Comparison of ENCODE assay signal across 24 mouse cellular contexts in genomic region chr6:145342836-145343235, GRCm38 (mm10).
DNase-seq lines count a peak whose midpoint lies in the region; ATAC-seq and TF ChIP-seq lines count a peak whose summit lies in the region.
"Had no signal": no experiment of that assay in that cellular context is flagged by ENCODE, and none has a peak within 500 bp of the region (broad histone marks: within the 10 kb centered on the region; RNA-seq: fewer than 3 reads in every experiment).

No protein-coding gene starts in this region.

- DNase-seq in cerebellum, adult 9-10 months = peak; percentile 17
- DNase-seq in cerebellum, adult 2 months = no peak
- peak; percentile 78 for DNase-seq in 416B (ENCODE audit: low read depth)
- peak; percentile 78 for DNase-seq in MEL (ENCODE audit: low read depth, low spot score)
- peak; percentile 17 for DNase-seq in induced T-regulatory cell, adult 2 months (ENCODE audit: low read depth)
- no peak for DNase-seq in kidney, adult 9 months
- DNase-seq in lung, postnatal 4 days = no peak
- DNase-seq: adrenal gland, adult 2 months; adrenal gland, postnatal 10 days; adrenal gland, postnatal 25 days; cerebellum, adult 11-12 months; cerebellum, adult 8-10 months; cerebellum, postnatal 36 days; embryo, embryonic 11 days had no signal

- 90% methylated on average over 11 of the region's 11 CpGs for whole genome bisulfite sequencing in cerebellum, adult 2 months
- 82% methylated on average over 11 of the region's 11 CpGs for WGBS in intestine, postnatal 0 days

- no peaks in the 10 kb centered on the region for H3K27me3 ChIP-seq in cerebellum, adult 2 months (ENCODE audit: control insufficient read depth, insufficient read depth, low read length)
- no peaks in the 10 kb centered on the region; a peak in 1 of 4 replicates for H3K27me3 ChIP-seq in MEL (ENCODE audit: control insufficient read depth in 1 of 2, insufficient read depth in 2 of 2, low read length in 2 of 2)
- no peaks in the 10 kb centered on the region for H3K27me3 ChIP-seq in intestine, postnatal 0 days (replicated peaks; ENCODE audit: control insufficient read depth, insufficient read depth, low read length)

- TF ChIP-seq RAD21 in MEL (IDR thresholded peaks at IDR 0.05; ENCODE audit: low read depth, low read length) = no peak

- TF ChIP-seq POLR2A in cerebellum, adult 2 months (IDR thresholded peaks at IDR 0.05; ENCODE audit: borderline replicate concordance, insufficient read depth, low read length) = no peak
- TF ChIP-seq POLR2A in MEL (IDR thresholded peaks at IDR 0.05; ENCODE audit: control insufficient read depth in 1 of 2, insufficient read depth in 1 of 2, low read depth in 1 of 2, low read length in 2 of 2, poor library complexity in 1 of 2) = 0 out of 4 replicates have a peak, but pooled peaks of 1 of the 2 experiments have one; percentile 38

- no peaks in the 10 kb centered on the region; a peak in 1 of 4 replicates for H3K36me3 ChIP-seq in MEL (ENCODE audit: control insufficient read depth in 1 of 2, insufficient read depth in 2 of 2, low read length in 2 of 2)
- H3K36me3 ChIP-seq in intestine, postnatal 0 days (ENCODE audit: control insufficient read depth, insufficient read depth) = no peaks in the 10 kb centered on the region
- H3K36me3 ChIP-seq: embryonic facial prominence, embryonic 13.5 days; embryonic facial prominence, embryonic 15.5 days; forebrain, embryonic 10.5 days; forebrain, embryonic 12.5 days; G1E had no signal

- ATAC-seq in intestine, postnatal 0 days = no peak
- ATAC-seq: CD4-positive, CD25-positive, alpha-beta regulatory T cell, adult 4 months; forebrain, embryonic 14.5 days; forebrain, embryonic 16.5 days had no signal

- no peak for TF ChIP-seq EP300 in MEL (IDR thresholded peaks at IDR 0.05; ENCODE audit: low read depth in 1 of 2, low read length in 2 of 2)

- H3K27ac ChIP-seq in cerebellum, adult 2 months (ENCODE audit: insufficient read depth, low read length) = no peak overlapping the region
- H3K27ac ChIP-seq in MEL (ENCODE audit: control insufficient read depth, low read depth, low read length) = peak overlapping the region; percentile 15; the same call in 1 of the 2 replicates
- H3K27ac ChIP-seq in intestine, postnatal 0 days (ENCODE audit: low read depth, low read length) = no peak overlapping the region
- H3K27ac ChIP-seq: embryonic facial prominence, embryonic 13.5 days; embryonic facial prominence, embryonic 15.5 days; forebrain, embryonic 10.5 days; forebrain, embryonic 12.5 days had no signal

- peak overlapping the region; percentile 60 for H3K9ac ChIP-seq in MEL (ENCODE audit: control insufficient read depth, low read depth, low read length, poor library complexity, severe bottlenecking)
- no peak overlapping the region for H3K9ac ChIP-seq in intestine, postnatal 0 days (ENCODE audit: low read depth, low read length)
- H3K9ac ChIP-seq: embryonic facial prominence, embryonic 13.5 days; embryonic facial prominence, embryonic 15.5 days; forebrain, embryonic 12.5 days had no signal

- no peak for TF ChIP-seq CTCF in cerebellum, adult 2 months (IDR thresholded peaks at IDR 0.05; ENCODE audit: borderline replicate concordance, insufficient read depth, low read depth, low read length)
- no peak for TF ChIP-seq CTCF in MEL (IDR thresholded peaks at IDR 0.05 in 2 of 3, conservative IDR thresholded peaks at IDR 0.05 in 1 of 3; ENCODE audit: control insufficient read depth in 1 of 3, insufficient read depth in 1 of 3, low read depth in 2 of 3, low read length in 3 of 3, poor library complexity in 1 of 3, severe bottlenecking in 1 of 3)
- TF ChIP-seq CTCF in intestine, postnatal 0 days (IDR thresholded peaks at IDR 0.05; ENCODE audit: low read depth) = no peak

- no peak overlapping the region for H3K4me2 ChIP-seq in intestine, postnatal 0 days (replicated peaks; ENCODE audit: low read depth)
- H3K4me2 ChIP-seq: embryonic facial prominence, embryonic 13.5 days; embryonic facial prominence, embryonic 15.5 days; forebrain, embryonic 12.5 days had no signal

- H3K9me3 ChIP-seq in MEL (replicated peaks; ENCODE audit: insufficient read depth, low read length) = no peaks in the 10 kb centered on the region
- no peaks in the 10 kb centered on the region for H3K9me3 ChIP-seq in intestine, postnatal 0 days (ENCODE audit: control insufficient read depth)
- H3K9me3 ChIP-seq: embryonic facial prominence, embryonic 15.5 days; forebrain, embryonic 12.5 days had no signal

- no peak overlapping the region for H3K4me3 ChIP-seq in cerebellum, adult 2 months (replicated peaks; ENCODE audit: insufficient read depth, low read depth, low read length)
- H3K4me3 ChIP-seq in MEL (ENCODE audit: control insufficient read depth in 1 of 2, insufficient read depth in 1 of 2, low read depth in 2 of 2, low read length in 2 of 2) = peak overlapping the region; percentile 64 to 68
- no peak overlapping the region for H3K4me3 ChIP-seq in intestine, postnatal 0 days (ENCODE audit: low read depth, low read length)
- H3K4me3 ChIP-seq: embryonic facial prominence, embryonic 13.5 days; embryonic facial prominence, embryonic 15.5 days; erythroblast, embryonic 14.5 days; forebrain, embryonic 10.5 days; forebrain, embryonic 12.5 days had no signal

- no peaks in the 10 kb centered on the region for H3K79me2 ChIP-seq in MEL (ENCODE audit: control insufficient read depth, insufficient read depth, low read length, poor library complexity)

- H3K4me1 ChIP-seq in cerebellum, adult 2 months (ENCODE audit: control insufficient read depth, insufficient read depth, low read length) = peaks cover 12% of the 10 kb centered on the region
- H3K4me1 ChIP-seq in MEL (ENCODE audit: control insufficient read depth in 1 of 2, insufficient read depth in 2 of 2, low read length in 2 of 2) = no peaks in the 10 kb centered on the region; a peak in 3 of 4 replicates
- peaks cover 7% of the 10 kb centered on the region; the same call in 1 of the 2 replicates for H3K4me1 ChIP-seq in intestine, postnatal 0 days (replicated peaks; ENCODE audit: control insufficient read depth, insufficient read depth, low read length)
- H3K4me1 ChIP-seq: forebrain, embryonic 12.5 days had no signal

TF ChIP-seq in MEL, 35 proteins besides CTCF, POLR2A, EP300 and RAD21:
- no peak for TF ChIP-seq KAT2A (conservative IDR thresholded peaks at IDR 0.05; ENCODE audit: low read depth, low read length)
- peak; percentile 27; the same call in 1 of the 2 replicates for TF ChIP-seq TBP (IDR thresholded peaks at IDR 0.05; ENCODE audit: low read depth, low read length)
- no peak for TF ChIP-seq HCFC1 (IDR thresholded peaks at IDR 0.05; ENCODE audit: low read depth, low read length)
- TF ChIP-seq ELF1 (IDR thresholded peaks at IDR 0.05; ENCODE audit: low read depth, low read length) = peak; percentile 43; the same call in 1 of the 2 replicates
- TF ChIP-seq MYB (IDR thresholded peaks at IDR 0.05; ENCODE audit: low read depth, low read length) = no peak
- TF ChIP-seq RCOR1 (IDR thresholded peaks at IDR 0.05; ENCODE audit: low read depth, low read length) = no peak
- TF ChIP-seq BHLHE40 (IDR thresholded peaks at IDR 0.05; ENCODE audit: borderline replicate concordance, low read depth, low read length) = no peak
- 0 out of 2 replicates have a peak, but pooled peaks have one; percentile 19 for TF ChIP-seq NELFE (IDR thresholded peaks at IDR 0.05; ENCODE audit: low read depth, low read length)
- no peak for TF ChIP-seq POLR2AphosphoS2 (IDR thresholded peaks at IDR 0.05; ENCODE audit: low read length)
- peak; percentile 5; the same call in 1 of the 2 replicates for TF ChIP-seq SIN3A (IDR thresholded peaks at IDR 0.05; ENCODE audit: low read length)
- TF ChIP-seq NRF1 (IDR thresholded peaks at IDR 0.05; ENCODE audit: insufficient read depth, low read depth, low read length, poor library complexity, severe bottlenecking) = no peak
- no peak for TF ChIP-seq MAFK (IDR thresholded peaks at IDR 0.05; ENCODE audit: borderline replicate concordance, low read depth, low read length)
- TF ChIP-seq MXI1 (IDR thresholded peaks at IDR 0.05; ENCODE audit: low read depth, low read length) = no peak; the same call in 1 of the 2 replicates

Comparison
In these comparisons a context has a peak if more than half of its experiments do, and no peak if none do; other contexts are left out.
1. DNase-seq: peak in cerebellum, adult 9-10 months (single experiment), 416B (single experiment), MEL (single experiment) and induced T-regulatory cell, adult 2 months (single experiment); none in cerebellum, adult 2 months (0 of 2), kidney, adult 9 months (single experiment) and lung, postnatal 4 days (0 of 2).
2. H3K4me3 ChIP-seq: peak in MEL (2 of 2); none in cerebellum, adult 2 months (single experiment) and intestine, postnatal 0 days (single experiment).